Mouse (Mus musculus) midbrain, embryonic 11.5 days (tissue): Measurements from ENCODE around the gene Cbfa2t3. TPM values are rescaled to one million over a fixed set of nuclear protein-coding genes. Genes with fewer than 3 reads are reported as not detected.
A peak's percentile ranks its signal among the peaks of the same experiment; 100 is the strongest.

Experiments
- ATAC-seq: fragments of 200-750 bp; cut with Nextera tagmentation; 2 replicates; pipeline ENCODE4 v1.8.0; 2017; ENCODE audit warnings: moderate TSS enrichment, moderate library complexity; ENCODE audit not compliant: low FRiP score
- DNase-seq: peaks from one replicate; pipeline ENCODE4 v3.0.0; 2015; ENCODE audit warnings: low spot score; ENCODE audit errors: missing footprints
- H3K27ac ChIP-seq: fragments of 300-500 bp; sonication (generic); 2 replicates; pipeline ENCODE4 v1.5.1; 2014; ENCODE audit warnings: low read depth, low read length
- H3K27me3 ChIP-seq: fragments of 300-500 bp; sonication (generic); 2 replicates; pipeline ENCODE4 v1.6.1; 2014; ENCODE audit warnings: mild to moderate bottlenecking, low read length, moderate library complexity, mixed read lengths; ENCODE audit not compliant: control insufficient read depth, insufficient read depth
- H3K36me3 ChIP-seq: fragments of 300-500 bp; sonication (generic); 2 replicates; pipeline ENCODE4 v1.6.1; 2014; ENCODE audit warnings: mild to moderate bottlenecking, low read length, moderate library complexity, mixed read lengths; ENCODE audit not compliant: control insufficient read depth, insufficient read depth
- H3K4me1 ChIP-seq: fragments of 300-500 bp; sonication (generic); 2 replicates; pipeline ENCODE4 v1.6.1; 2014; ENCODE audit warnings: low read length; ENCODE audit not compliant: control insufficient read depth, insufficient read depth
- H3K4me2 ChIP-seq: fragments of 300-500 bp; sonication (generic); 2 replicates; pipeline ENCODE4 v1.6.1; 2014; ENCODE audit warnings: mild to moderate bottlenecking, moderate library complexity
- H3K4me3 ChIP-seq: fragments of 300-500 bp; sonication (generic); 2 replicates; pipeline ENCODE4 v1.5.1; 2014; ENCODE audit warnings: low read depth, low read length
- H3K9ac ChIP-seq: fragments of 300-500 bp; sonication (generic); 2 replicates; pipeline ENCODE4 v1.6.1; 2014; ENCODE audit warnings: low read length
- H3K9me3 ChIP-seq: fragments of 300-500 bp; sonication (generic); 2 replicates; pipeline ENCODE4 v1.6.1; 2016; ENCODE audit warnings: low read length; ENCODE audit not compliant: control insufficient read depth
- WGBS: fragments of 180-500 bp; shearing (Covaris S2); extraction: QIAGEN DNeasy Blood & Tissue Kit; methylation state at CpG from one replicate; pipeline ENCODE4 v1.1.7; 2014; 5-methylcytosine and 5-hydroxymethylcytosine counted together
- polyA plus RNA-seq: library from polyadenylated mRNA; unstranded; fragments of >200 nt; fragmentation: Nextera tagmentation; extraction: Ambion mirVana; gene quantifications from 2 replicates; pipeline ENCODE4 v1.2.1, GENCODE M21; 2014

Cbfa2t3 gene
- polyA plus RNA-seq, 1 experiment from 2014 or later: 6.1 TPM

DNA sequence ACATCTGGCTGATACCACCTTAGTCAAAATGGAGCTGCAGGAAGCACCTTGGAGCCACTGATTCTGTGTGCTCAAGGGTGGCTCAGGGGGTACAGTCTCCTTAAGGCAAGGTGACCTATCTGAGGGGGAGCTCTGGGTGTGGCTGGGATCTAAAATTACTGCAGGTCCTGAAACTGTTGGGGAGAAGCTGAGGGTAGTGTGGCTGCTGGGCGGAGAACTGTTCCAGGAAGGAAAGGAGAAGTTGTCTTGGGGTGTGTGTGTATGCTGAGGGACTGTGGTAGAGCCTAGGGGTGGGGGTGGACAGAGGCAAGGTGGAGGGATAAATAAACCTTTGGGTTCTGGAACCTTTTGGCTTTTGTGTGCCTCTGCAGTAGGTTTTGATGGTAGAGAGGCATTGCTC, 9.6 kb downstream of the Cbfa2t3 start:
- H3K9me3 ChIP-seq: no peaks in the 10 kb centered on the region
- 83% methylated on average over 1 of the region's 1 CpGs for whole genome bisulfite sequencing
- H3K4me1 ChIP-seq: no peaks in the 10 kb centered on the region
- H3K4me3 ChIP-seq: no peak overlapping the region
- no peaks in the 10 kb centered on the region for H3K36me3 ChIP-seq
- no peak for DNase-seq
- no peak for ATAC-seq
- no peaks in the 10 kb centered on the region for H3K27me3 ChIP-seq
- no peak overlapping the region for H3K9ac ChIP-seq
- H3K27ac ChIP-seq: no peak overlapping the region
- H3K4me2 ChIP-seq: no peak overlapping the region

DNA sequence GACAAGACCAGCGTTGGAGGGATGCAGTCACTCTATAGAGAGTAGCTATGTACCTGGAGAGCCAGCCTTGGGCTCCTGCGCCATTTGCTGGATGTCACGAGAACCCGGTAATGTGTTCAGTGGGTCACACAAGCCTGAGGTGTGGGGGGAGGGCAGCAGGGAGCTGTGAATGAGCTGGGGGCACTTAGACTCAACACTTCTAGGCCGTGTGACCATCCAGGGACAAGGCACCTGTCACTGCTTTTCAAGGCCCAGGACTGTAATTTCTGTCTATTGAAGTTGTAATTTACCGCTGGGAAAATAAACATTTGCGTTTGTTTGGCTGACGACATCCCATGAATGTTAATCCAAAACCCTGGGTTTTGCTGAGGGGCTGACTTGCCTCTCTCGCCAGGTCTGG, 12.0 kb downstream of the Cbfa2t3 start:
- H3K36me3 ChIP-seq: no peaks in the 10 kb centered on the region
- H3K4me2 ChIP-seq: no peak overlapping the region
- no peaks in the 10 kb centered on the region for H3K27me3 ChIP-seq
- DNase-seq (no peak), ATAC-seq (no peak)
- WGBS: 75% methylated on average over 9 of the region's 9 CpGs
- no peaks in the 10 kb centered on the region for H3K4me1 ChIP-seq
- no peak overlapping the region for H3K4me3 ChIP-seq
- no peaks in the 10 kb centered on the region for H3K9me3 ChIP-seq
- no peak overlapping the region for H3K9ac ChIP-seq
- no peak overlapping the region for H3K27ac ChIP-seq

DNA sequence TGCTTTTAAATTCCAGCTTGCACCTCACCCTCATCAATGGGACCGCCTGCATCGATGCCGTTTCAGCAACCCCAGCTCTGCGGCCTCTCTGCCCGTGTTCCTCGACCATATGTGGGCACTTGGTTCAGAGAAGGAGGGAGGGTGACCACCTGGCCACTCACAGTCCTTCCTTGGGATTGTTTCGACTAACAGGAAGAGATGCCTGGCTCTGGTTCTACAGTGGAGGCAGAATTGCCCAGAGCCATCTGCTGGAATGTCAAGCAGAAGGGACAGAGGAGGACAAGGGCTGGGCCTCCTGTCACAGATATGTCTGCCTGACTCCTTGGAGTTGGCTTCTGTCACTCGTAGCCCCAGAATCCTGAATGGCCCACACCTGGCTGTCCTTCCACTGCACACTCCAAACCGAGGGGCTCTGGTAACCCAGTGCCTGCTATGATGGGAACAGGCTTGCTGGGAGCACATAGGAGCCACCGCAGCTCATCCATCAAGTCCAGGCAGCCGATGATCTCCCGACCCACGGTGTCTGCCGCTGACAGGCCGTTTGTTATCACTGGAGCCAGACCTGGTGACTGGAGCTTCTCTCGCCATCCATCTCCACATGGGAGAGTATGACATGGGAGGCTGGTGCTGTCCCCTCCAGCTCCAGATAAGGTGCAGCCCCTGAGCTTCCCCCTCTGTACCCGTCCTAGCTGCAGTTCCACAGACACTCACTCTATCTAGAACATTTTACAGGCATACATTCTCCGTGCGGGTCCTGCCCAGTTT, 13.6 kb downstream of the Cbfa2t3 start:
- Histone ChIP-seq H3K4me3 (no peak overlapping the region), H3K9ac (no peak overlapping the region), H3K27me3 (peaks cover 4% of the 10 kb centered on the region; the same call in 1 of the 2 replicates), H3K4me2 (no peak overlapping the region), H3K36me3 (no peaks in the 10 kb centered on the region), H3K4me1 (no peaks in the 10 kb centered on the region), H3K27ac (no peak overlapping the region), H3K9me3 (no peaks in the 10 kb centered on the region)
- WGBS: 86% methylated on average over 19 of the region's 19 CpGs
- DNase-seq (no peak), ATAC-seq (no peak)

DNA sequence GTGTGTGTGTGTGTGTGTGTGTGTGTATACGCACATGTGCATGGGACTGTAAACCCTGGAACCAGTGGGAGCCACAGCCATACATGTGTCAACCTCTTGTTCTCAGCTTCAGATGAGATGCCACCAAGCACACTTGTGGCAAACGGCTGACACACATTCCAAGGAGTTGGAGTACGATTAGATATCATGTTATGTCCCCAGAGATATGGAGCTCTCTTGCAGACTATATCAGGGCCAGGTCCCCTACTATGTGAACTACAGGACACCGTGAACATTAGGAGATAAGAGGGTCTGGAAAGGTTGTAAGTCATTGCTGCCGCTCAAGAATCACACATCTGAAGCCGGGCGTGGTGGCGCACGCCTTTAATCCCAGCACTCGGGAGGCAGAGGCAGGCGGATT, 16.1 kb downstream of the Cbfa2t3 start:
- no peaks in the 10 kb centered on the region for H3K9me3 ChIP-seq
- H3K36me3 ChIP-seq: no peaks in the 10 kb centered on the region
- peaks cover 4% of the 10 kb centered on the region; the same call in 1 of the 2 replicates for H3K4me1 ChIP-seq
- no peak overlapping the region for H3K4me3 ChIP-seq
- WGBS: 90% methylated on average over 11 of the region's 11 CpGs
- no peak overlapping the region for H3K27ac ChIP-seq
- H3K4me2 ChIP-seq: no peak overlapping the region
- ATAC-seq: no peak
- peaks cover 20% of the 10 kb centered on the region for H3K27me3 ChIP-seq
- H3K9ac ChIP-seq: no peak overlapping the region
- DNase-seq: no peak

GRCm38 (mm10) chr8:122680171-122680570, 18.7 kb downstream of the Cbfa2t3 start:
- no peaks in the 10 kb centered on the region for H3K9me3 ChIP-seq
- H3K9ac ChIP-seq: no peak overlapping the region
- H3K27me3 ChIP-seq: peaks cover 42% of the 10 kb centered on the region
- no peak overlapping the region for H3K27ac ChIP-seq
- no peak for DNase-seq
- H3K36me3 ChIP-seq: no peaks in the 10 kb centered on the region
- no peak overlapping the region for H3K4me2 ChIP-seq
- 52% methylated on average over 7 of the region's 7 CpGs for WGBS
- peaks cover 7% of the 10 kb centered on the region; the same call in 1 of the 2 replicates for H3K4me1 ChIP-seq
- no peak for ATAC-seq
- H3K4me3 ChIP-seq: no peak overlapping the region

- Histone ChIP-seq H3K4me1 (peaks cover 7% of the 10 kb centered on the region; the same call in 1 of the 2 replicates), H3K27ac (no peak overlapping the region), H3K4me3 (no peak overlapping the region), H3K4me2 (peak overlapping the region; percentile 90), H3K27me3 (peaks cover 42% of the 10 kb centered on the region), H3K9ac (no peak overlapping the region), H3K36me3 (no peaks in the 10 kb centered on the region), H3K9me3 (no peaks in the 10 kb centered on the region)
- DNase-seq: peak; percentile 89
- no peak for ATAC-seq
- 31% methylated on average over 11 of the region's 11 CpGs for WGBS
Measured at GRCm38 (mm10) chr8:122679325-122679920, 19.5 kb downstream of the Cbfa2t3 start.

DNA sequence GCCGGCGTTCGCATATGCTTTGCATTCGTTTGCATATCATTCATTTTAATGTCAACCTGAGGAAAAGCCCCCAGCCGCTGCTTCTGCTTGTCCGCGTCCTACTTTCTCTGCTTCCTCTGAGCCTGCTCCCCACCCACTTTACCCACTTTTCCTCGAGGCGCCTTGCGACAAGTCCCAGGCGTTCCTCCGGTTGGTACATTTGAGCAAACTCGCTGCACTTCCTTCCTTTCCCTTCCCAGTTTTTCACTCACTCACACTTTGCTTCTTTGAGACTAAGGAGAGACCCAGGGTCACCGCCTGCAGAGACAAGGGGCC, 20.1 kb downstream of the Cbfa2t3 start:
- H3K4me2 ChIP-seq: peak overlapping the region; percentile 90
- no peak for ATAC-seq
- no peaks in the 10 kb centered on the region for H3K9me3 ChIP-seq
- H3K4me3 ChIP-seq: peak overlapping the region; percentile 66
- H3K27me3 ChIP-seq: peaks cover 42% of the 10 kb centered on the region
- no peak overlapping the region; the same call in 1 of the 2 replicates for H3K9ac ChIP-seq
- DNase-seq: no peak
- no peak overlapping the region for H3K27ac ChIP-seq
- under 1% methylated on average over 14 of the region's 14 CpGs for WGBS
- H3K4me1 ChIP-seq: peaks cover 7% of the 10 kb centered on the region; the same call in 1 of the 2 replicates
- H3K36me3 ChIP-seq: no peaks in the 10 kb centered on the region

DNA sequence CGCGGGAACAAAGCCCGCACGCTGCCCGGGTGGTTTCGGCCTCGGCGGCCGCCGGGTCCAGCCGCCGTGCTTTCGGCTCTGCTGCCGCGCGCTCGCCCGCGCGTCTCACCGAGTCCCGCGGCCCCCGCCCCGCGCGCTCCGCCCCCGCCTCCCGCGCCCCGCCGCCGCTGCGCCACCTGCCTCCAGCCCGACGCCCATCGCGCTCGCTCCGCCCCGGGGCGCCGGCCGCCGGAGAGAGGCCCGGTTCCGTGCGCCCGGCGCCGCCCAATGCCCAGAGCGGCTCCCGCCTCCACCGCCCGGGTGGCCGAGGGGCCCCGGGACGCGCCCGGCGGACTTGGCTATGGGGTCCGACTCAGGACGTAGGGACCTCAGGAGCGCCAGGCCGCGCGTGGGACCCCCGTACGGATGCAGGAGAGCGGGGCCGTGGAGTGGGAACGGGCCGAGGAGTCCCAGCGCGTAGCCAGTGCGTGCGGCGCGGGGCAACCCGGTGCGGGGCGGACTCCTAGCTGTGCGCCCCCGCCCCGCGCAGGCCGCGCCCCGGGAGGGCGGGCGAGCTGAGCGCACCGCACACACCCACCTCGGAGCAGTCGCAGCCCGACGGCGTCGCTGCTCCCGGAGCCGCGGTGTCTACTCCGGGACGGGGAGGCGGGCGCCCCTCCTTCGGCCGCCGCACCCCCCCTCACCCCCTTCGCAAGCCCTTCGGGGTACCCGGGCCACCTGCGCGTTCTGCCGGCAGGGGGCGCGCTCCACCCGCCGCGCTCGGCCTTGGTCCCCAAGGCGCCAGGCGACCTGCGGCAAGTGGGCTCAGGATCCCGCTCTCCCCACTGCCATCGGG, 20.6 kb downstream of the Cbfa2t3 start:
- WGBS: under 1% methylated on average over 64 of the region's 127 CpGs
- peak overlapping the region; percentile 66 for H3K4me3 ChIP-seq
- H3K27ac ChIP-seq: peak overlapping the region; percentile 65
- H3K9me3 ChIP-seq: no peaks in the 10 kb centered on the region
- H3K4me1 ChIP-seq: peaks cover 7% of the 10 kb centered on the region; the same call in 1 of the 2 replicates
- peak; percentile 89 for ATAC-seq
- H3K4me2 ChIP-seq: peak overlapping the region; percentile 90
- no peaks in the 10 kb centered on the region for H3K36me3 ChIP-seq
- peaks cover 42% of the 10 kb centered on the region for H3K27me3 ChIP-seq
- peak overlapping the region; percentile 74 for H3K9ac ChIP-seq
- peak; percentile 99 for DNase-seq
